Mouse (Mus musculus) cerebellum, adult 11-12 months (tissue): ENCODE data around the gene Mis18bp1.
"Not testable (repeated sequence)": the region's sequence is repeated elsewhere in the genome, so short reads cannot be mapped to it uniquely, and the experiment has no call there.

ENCODE experiments used
- DNase-seq: peaks from one replicate; pipeline ENCODE4 v3.0.0; 2022

Mis18bp1 gene

DNA sequence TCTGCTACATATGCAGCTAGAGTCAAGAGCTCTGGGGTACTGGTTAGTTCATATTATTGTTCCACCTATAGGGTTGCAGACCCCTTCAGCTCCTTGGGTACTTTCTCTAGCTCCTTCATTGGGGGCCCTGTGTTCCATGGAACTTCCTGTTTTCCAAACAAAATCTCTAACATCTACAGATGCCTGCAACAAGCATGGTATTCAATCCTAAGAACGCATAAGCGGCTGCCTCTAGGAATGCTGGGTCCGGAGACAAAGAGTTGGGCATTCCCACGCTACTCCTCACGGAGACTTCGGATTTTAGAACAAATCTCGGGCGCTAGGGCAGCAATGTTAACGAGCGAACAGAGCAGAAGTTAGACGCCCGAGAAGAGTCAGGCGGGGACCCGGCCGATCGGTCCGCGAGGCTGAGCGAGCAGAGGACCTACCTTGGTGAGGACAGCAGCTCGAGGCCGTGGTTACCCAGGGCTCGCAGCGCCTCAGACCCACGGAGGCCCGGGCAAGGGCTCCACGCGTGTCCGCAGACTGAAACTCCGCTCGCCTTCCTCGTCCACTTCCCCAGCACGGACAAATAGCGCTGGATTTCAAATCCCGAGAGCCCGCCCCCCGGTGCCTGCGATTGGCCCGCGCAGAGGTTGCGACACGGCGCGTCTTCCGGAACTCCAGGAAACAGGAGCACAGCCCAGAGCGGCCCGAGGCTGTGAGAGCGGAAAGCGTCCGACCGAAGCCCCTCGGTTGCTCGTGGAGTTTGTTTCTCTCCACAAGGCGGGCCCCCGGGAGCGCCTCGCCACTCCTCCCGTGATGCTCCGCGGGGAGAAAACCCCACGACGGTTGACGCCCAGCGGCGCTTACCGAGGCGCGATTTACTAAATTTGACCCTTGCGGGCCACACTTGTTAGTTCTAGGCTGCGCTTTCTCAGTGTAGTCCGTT, at the start of gene Mis18bp1:
Mis18bp1 (minus strand) TSS at position 584 of the 931 bp plus-strand sequence.
- peak; percentile 89 for DNase-seq

GRCm38 (mm10) chr12:65216404-65216840, 44.0 kb upstream of the Mis18bp1 start:
- DNase-seq, result no peak

- DNase-seq, result no peak
Observed at GRCm38 (mm10) chr12:65206431-65206830, 34.0 kb upstream of the Mis18bp1 start.

GRCm38 (mm10) chr12:65201812-65202211, 29.4 kb upstream of the Mis18bp1 start:
- DNase-seq, result no peak

DNA sequence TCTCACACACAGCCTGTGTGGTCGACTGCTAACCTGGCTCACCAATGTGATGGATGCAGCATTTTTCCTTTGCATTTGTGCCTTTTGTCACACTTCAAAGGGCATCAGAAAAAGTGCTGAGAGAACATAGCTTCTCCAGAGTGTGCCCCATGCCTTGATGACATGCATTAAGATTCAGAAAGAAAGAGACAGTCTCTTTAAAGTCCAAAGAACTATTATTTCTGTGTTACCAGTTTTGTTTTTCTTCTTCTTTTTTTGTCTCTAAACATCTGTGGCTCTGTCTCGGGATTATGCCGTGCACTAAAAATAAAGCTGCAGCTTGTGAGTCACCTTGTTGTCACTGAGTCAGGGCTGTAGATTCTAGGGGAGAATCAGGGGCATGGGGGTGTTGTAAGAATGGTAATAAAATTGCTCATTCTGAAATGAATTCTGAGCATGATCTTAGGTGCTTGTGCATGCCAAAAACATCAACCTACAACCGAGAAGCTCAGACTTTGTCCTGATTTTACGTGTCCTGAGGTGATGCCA, 21.7 kb upstream of the Mis18bp1 start:
- no peak for DNase-seq

GRCm38 (mm10) chr12:65189213-65189612, 16.8 kb upstream of the Mis18bp1 start:
- DNase-seq, result no peak

- no peak for DNase-seq
Observed at GRCm38 (mm10) chr12:65187365-65187764, 15.0 kb upstream of the Mis18bp1 start.

DNA sequence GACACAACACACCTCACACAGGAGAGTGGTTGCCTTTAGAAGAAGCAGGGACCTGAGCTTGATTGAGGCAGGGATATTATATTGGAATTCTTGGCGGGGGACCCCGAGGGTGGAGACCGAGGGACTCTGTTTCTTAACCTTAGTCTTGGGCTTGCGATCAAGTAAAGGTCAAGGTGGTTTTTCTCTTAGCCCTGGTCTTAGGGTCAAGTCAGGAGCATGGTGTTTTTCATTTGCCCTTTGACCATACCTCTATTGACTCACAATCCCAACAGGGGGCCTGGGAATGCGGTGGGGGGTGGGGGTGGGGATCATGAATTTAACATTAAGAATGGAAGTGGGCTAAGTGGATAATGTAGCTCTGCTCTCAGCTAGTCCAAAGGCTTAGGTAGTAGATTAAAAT, 1.3 kb upstream of the Mis18bp1 start:
- no peak for DNase-seq

DNA sequence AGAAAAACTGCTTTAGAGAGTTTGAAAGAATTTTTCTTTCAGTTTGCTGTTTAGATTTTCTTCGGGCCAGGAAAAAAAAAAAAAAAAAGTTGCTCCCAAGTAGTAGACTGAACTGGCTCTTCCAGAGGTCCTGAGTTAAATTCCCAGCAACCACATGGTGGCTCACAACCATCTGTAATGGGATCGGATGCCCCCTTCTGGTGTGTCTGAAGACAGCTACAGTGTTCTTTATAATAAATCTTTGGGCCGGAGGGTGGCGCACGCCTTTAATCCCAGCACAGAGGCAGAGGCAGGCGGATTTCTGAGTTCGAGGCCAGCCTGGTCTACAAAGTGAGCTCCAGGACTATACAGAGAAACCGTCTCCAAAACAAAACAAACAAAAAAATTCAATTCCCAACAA, 555 bp upstream of the Mis18bp1 start:
- DNase-seq, result peak; percentile 54

GRCm38 (mm10) chr12:65136121-65136520, 36.3 kb downstream of the Mis18bp1 start:
- not testable (repeated sequence) for DNase-seq

GRCm38 (mm10) chr12:65119451-65119850, 53.0 kb downstream of the Mis18bp1 start:
- DNase-seq, result no peak

DNA sequence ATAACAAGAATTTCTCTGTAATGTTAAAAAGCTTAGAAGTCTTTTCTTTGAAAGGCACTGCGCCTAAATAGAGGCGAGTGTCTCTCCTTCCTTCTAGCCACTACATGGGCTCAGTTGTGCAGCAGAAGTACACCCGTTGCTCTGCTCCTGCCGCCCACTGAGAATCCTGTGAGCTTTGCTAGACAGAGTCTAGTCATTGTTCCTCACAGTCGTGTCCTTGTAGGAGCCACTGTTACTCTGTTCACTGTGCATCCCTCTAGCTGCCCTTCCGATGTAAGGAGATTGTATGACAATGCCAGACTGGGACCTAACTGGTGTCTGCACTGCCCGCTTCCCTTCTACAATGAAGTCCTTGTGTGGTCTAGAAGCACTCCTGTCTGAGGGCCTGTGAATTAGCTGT, 53.4 kb downstream of the Mis18bp1 start:
- DNase-seq, result no peak

DNA sequence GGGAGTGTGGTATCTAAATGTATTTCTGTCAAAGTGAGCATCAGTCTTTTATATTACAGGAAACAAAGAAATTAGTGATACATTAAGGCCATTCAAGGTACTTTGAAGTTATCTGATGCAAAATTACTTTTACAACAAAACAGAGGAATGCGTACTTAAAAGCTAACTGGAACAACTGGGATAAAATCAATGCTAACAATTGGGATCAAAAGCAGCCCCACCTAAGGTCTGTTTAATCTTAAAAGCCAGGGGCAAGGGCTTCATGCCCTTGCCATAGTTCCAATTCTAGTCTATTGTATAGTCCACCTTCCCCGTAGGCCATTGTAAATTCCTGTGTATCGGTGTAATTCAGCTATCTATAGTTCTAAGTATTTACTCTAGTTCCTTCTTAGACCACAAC, 57.4 kb downstream of the Mis18bp1 start:
- not testable (repeated sequence) for DNase-seq

DNA sequence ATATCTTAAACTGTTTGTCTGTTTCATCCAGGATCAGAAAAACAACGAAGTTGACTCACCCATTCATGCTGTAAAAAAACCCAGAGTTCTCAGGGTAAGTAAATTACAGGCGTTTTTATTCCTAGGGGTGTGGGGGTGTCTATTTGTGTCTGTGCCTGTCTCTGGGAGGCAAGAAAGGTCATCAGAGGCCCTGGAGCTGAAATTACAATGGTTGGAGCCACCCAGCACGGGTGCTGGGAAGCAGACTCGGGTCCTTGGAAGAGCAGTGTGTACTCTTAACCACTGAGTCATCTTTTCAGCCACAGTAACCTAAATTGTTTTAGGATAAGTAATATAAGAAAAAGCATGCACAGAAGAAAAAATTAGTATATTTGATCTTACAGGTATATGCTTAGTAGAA, 58.5 kb downstream of the Mis18bp1 start:
- no peak for DNase-seq

- no peak for DNase-seq
Observed at GRCm38 (mm10) chr12:65112811-65113210, 59.6 kb downstream of the Mis18bp1 start.

GRCm38 (mm10) chr12:65111503-65111902, 60.9 kb downstream of the Mis18bp1 start:
- no peak for DNase-seq

DNA sequence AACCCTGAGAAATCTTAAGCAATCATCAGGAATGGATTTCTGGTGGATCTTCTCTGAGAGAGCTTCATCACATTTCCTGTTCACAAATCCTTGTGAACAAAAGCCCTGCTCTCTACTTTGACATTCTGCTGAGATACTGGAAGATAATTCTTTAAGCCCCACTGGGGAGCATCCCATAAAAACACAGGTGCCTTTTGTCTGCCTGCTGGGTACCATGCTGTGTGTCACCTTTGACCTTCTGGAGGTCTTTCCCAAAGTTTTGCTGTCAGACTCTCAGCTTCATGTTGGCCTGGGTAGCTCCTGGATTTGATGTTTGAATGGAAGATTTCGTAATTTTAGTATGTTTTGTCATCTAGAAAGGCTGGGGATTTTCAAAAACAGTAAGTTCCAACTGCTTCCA, 63.7 kb downstream of the Mis18bp1 start:
- no peak for DNase-seq
